Mouse (Mus musculus): Measurements from ENCODE around the gene Glis3.

DNA sequence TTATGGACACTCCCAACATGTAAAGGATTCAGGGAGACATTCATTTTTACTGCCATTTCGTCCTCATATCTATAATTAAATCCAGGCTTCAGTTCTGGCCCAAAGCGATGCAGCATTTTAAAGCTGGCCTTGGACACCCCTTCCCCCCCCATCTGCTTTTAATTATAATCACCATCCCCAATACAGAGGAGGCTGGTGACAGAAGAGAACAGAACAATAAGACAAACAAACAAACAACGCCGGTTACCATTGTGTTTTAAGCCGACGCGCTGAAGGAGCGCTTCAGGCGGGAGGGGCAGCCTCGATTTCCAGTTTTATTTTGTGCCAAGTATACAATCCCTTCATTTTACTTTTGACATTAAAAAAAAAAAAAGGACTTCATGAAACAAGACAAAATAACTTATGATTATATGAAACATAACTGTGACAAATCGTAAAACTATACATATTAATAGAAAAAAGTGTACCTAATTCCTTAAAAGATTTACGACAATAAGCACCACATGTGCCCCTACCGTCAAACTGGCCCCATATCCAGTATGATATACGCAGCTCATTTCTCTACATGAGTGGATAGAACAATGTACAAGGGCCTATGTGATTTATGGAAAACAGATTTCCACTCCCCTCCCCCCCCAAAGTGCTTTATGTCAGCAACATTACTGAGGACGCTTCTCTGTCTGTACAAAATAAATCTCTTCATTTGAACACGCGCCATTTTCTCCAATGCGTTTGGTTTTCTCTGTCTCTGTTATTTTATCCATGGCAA, 420.8 kb downstream of the Glis3 start:
- TF ChIP-seq EP300 (IDR thresholded peaks at IDR 0.05; ENCODE audit: low read depth) (no peak), CTCF (IDR thresholded peaks at IDR 0.05; ENCODE audit: low read depth) (no peak)

All from liver, embryonic 14.5 days (tissue).